Mouse (Mus musculus) forebrain, embryonic 11.5 days (tissue): ENCODE results near the gene Tnk2. TPM values are rescaled to one million over a fixed set of nuclear protein-coding genes. Genes with fewer than 3 reads are reported as not detected.

ENCODE experiments used
- ATAC-seq: fragments of 200-750 bp; cut with Nextera tagmentation; replicated peaks from 2 replicates; pipeline ENCODE4 v1.8.0; 2017; ENCODE audit warnings: moderate TSS enrichment; ENCODE audit not compliant: low FRiP score
- DNase-seq: peaks from one replicate; pipeline ENCODE4 v3.0.0-alpha.2; 2017; ENCODE audit warnings: low spot score
- H3K27ac ChIP-seq: fragments of 300-500 bp; sonication (generic); 2 replicates; pipeline ENCODE4 v1.5.1; 2014; ENCODE audit warnings: low read depth, low read length
- H3K27me3 ChIP-seq: fragments of 300-500 bp; sonication (generic); 2 replicates; pipeline ENCODE4 v1.6.1; 2014; ENCODE audit warnings: mild to moderate bottlenecking, low read length, mixed read lengths; ENCODE audit not compliant: control insufficient read depth, insufficient read depth
- H3K36me3 ChIP-seq: fragments of 300-500 bp; sonication (generic); 2 replicates; pipeline ENCODE4 v1.6.1; 2014; ENCODE audit warnings: mild to moderate bottlenecking, low read length, moderate library complexity, mixed read lengths; ENCODE audit not compliant: control insufficient read depth, insufficient read depth
- H3K4me1 ChIP-seq: fragments of 300-500 bp; sonication (generic); replicated peaks from 2 replicates; pipeline ENCODE4 v1.6.1; 2014; ENCODE audit warnings: low read length, mixed read lengths; ENCODE audit not compliant: control insufficient read depth, insufficient read depth
- H3K4me2 ChIP-seq: fragments of 300-500 bp; sonication (generic); 2 replicates; pipeline ENCODE4 v1.6.1; 2014; ENCODE audit warnings: low read depth, mild to moderate bottlenecking, low read length, moderate library complexity, mixed read lengths; ENCODE audit not compliant: severe bottlenecking
- H3K4me3 ChIP-seq: fragments of 300-500 bp; sonication (generic); 2 replicates; pipeline ENCODE4 v1.5.1; 2014; ENCODE audit warnings: low read depth, low read length
- H3K9ac ChIP-seq: fragments of 300-500 bp; sonication (generic); 2 replicates; pipeline ENCODE4 v1.6.1; 2014; ENCODE audit warnings: low read length
- H3K9me3 ChIP-seq: fragments of 300-500 bp; sonication (generic); 2 replicates; pipeline ENCODE4 v1.6.1; 2016; ENCODE audit warnings: low read length, mixed read lengths; ENCODE audit not compliant: control insufficient read depth
- WGBS: fragments of 180-500 bp; shearing (Covaris S2); extraction: QIAGEN DNeasy Blood & Tissue Kit; methylation state at CpG from one replicate; pipeline ENCODE4 v1.1.7; 2014; 5-methylcytosine and 5-hydroxymethylcytosine counted together
- polyA plus RNA-seq: library from polyadenylated mRNA; unstranded; fragments of >200 nt; fragmentation: Nextera tagmentation; extraction: Ambion mirVana; gene quantifications from 2 replicates; pipeline ENCODE4 v1.2.1, GENCODE M21; 2014

The Tnk2 gene
- polyA plus RNA-seq, 1 experiment from 2014 or later, result 11.2 TPM

DNA sequence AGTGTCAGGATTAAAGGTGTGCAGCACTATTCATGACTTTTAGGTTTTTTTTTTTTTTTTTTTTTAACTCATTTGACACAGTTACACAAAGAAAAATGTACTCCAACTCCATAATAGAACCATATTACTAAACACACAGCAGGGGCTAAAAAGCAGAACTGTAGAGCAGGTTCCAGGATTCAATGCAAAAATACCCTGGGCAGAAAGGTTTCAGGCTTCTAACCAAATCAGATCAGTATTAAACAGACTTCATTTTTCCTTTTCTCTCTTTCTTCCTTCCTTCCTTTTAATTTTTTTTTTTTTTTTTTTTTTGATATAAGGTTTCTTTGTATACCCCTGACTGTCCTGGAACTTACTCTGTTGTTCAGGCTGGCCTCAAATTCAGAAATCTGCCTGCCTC is 6.8 kb downstream of the Tnk2 start:
- H3K9me3 ChIP-seq, result no peaks in the 10 kb centered on the region
- ATAC-seq (no peak), DNase-seq (no peak)
- no peak overlapping the region for H3K27ac ChIP-seq
- no peak overlapping the region for H3K4me3 ChIP-seq
- H3K4me2 ChIP-seq, result no peak overlapping the region
- no peaks in the 10 kb centered on the region for H3K36me3 ChIP-seq
- peaks cover 8% of the 10 kb centered on the region for H3K4me1 ChIP-seq
- H3K27me3 ChIP-seq, result no peaks in the 10 kb centered on the region
- H3K9ac ChIP-seq, result no peak overlapping the region

DNA sequence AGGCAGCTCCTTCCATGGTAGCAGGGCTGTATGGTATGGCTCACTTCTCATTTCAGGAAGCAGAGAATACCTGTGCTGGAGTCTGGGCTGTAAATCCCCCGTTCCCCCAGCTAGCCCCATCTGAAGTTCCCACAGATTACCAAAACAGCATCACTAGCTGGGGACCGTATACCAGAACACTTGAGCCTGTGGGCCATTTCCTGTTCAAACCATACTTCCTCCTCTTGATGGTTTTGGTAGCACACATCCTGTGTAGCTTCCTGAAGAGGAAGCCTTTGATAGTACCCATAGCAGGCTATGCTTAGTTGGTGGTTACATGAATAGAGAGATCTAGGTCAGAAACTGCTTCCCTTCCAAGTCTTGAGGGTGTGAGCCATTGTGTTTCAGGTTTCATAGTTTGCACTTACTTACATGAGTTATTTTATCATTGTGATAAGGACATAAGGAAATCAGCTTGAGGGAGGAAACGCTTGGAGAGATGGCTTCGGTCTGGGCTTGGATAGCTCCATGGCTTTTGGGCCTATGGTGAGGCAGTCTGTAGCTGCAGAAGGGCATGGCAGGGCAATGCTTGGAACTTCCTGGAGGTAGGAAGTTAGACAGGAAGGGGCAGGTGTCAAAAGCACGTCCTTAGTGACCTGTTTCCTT is 7.4 kb downstream of the Tnk2 start:
- H3K27me3 ChIP-seq, result no peaks in the 10 kb centered on the region
- H3K4me3 ChIP-seq, result no peak overlapping the region
- 89% methylated on average over 5 of the region's 5 CpGs for WGBS
- no peak for ATAC-seq
- H3K4me2 ChIP-seq, result no peak overlapping the region
- H3K9me3 ChIP-seq, result no peaks in the 10 kb centered on the region
- H3K4me1 ChIP-seq, result peaks cover 2% of the 10 kb centered on the region; the same call in 1 of the 2 replicates
- H3K27ac ChIP-seq, result no peak overlapping the region
- DNase-seq, result peak; percentile 29
- no peaks in the 10 kb centered on the region for H3K36me3 ChIP-seq
- H3K9ac ChIP-seq, result no peak overlapping the region

- Histone ChIP-seq H3K36me3 (no peaks in the 10 kb centered on the region), H3K27me3 (no peaks in the 10 kb centered on the region)
- 75% methylated on average over 6 of the region's 6 CpGs for WGBS
Measured at GRCm38 (mm10) chr16:32654071-32654733, 10.5 kb downstream of the Tnk2 start.

DNA sequence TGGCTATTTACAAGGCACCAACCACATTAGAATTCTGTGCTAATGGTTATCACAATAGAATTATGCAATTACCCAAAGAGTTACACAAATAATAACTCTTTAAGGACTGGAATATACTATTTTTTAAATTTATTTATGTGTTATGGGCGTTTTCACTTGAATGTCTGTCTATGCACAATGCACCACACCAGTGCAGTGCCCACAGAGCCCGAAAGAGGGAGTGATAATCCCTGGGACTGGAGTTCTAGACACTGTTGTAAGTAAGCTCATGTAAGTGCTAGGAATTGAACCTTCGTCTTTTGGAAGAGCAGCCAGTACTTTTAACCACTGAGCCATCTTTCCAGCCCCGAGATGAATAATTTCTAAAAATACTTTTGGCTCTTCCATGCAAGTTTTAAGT is 11.9 kb downstream of the Tnk2 start:
- Histone ChIP-seq H3K9ac (no peak overlapping the region), H3K4me1 (peaks cover 12% of the 10 kb centered on the region; the same call in 1 of the 2 replicates), H3K4me2 (no peak overlapping the region), H3K9me3 (no peaks in the 10 kb centered on the region), H3K27ac (no peak overlapping the region), H3K27me3 (no peaks in the 10 kb centered on the region), H3K36me3 (no peaks in the 10 kb centered on the region), H3K4me3 (no peak overlapping the region)
- 87% methylated on average over 4 of the region's 4 CpGs for WGBS
- DNase-seq, result no peak
- ATAC-seq, result no peak

More at GRCm38 (mm10) chr16:32654071-32654733, 10.5 kb downstream of the Tnk2 start:
- Histone ChIP-seq H3K4me2 (no peak overlapping the region), H3K9ac (no peak overlapping the region), H3K4me3 (no peak overlapping the region), H3K9me3 (no peaks in the 10 kb centered on the region), H3K4me1 (peaks cover 5% of the 10 kb centered on the region; the same call in 1 of the 2 replicates), H3K27ac (no peak overlapping the region)
- ATAC-seq, result no peak
- no peak for DNase-seq

DNA sequence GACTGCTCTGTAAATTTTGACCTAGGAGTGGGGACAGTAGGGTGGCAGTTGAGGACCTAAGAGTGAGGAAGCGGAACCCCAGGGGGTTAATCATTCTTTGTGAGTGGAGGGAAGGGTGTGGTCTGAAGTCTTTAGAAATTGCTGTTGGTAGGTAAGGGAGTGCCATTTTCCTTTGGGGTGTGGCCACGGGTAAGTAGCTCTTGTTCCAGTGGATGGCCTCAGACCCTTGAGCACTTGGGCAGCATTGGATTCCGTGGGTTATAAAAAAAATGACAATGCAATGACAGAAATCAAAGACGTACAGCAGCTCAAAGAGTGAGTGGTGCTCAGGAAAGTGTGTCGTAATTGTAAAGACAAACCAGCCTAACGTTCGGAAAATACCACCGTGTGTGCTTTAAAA is 12.6 kb downstream of the Tnk2 start:
- Histone ChIP-seq H3K9ac (no peak overlapping the region), H3K27me3 (no peaks in the 10 kb centered on the region), H3K4me2 (no peak overlapping the region), H3K4me1 (peaks cover 20% of the 10 kb centered on the region; the same call in 1 of the 2 replicates), H3K36me3 (no peaks in the 10 kb centered on the region), H3K9me3 (no peaks in the 10 kb centered on the region), H3K27ac (no peak overlapping the region), H3K4me3 (no peak overlapping the region)
- ATAC-seq (no peak), DNase-seq (no peak)
- 89% methylated on average over 8 of the region's 8 CpGs for WGBS

DNA sequence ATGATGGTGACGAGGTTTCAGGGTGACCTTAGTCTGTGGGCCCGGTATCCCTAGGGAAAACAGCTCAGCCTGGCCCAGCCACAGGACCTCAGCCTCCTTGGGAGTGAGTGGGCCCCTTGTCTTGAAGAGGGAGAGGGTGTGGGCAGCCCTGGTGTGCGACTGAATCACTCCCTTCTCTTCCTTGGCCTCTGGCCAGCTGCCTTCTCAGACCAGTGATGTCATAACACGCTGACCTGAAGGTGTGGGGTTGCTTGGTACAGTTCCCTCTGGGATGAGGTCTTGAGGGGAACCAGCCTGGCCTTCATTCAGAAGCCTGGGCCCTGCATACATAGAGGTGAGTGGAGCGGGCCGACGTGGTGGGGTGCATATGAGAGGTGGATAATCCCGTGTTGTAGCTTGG is 13.1 kb downstream of the Tnk2 start:
- Histone ChIP-seq H3K36me3 (no peaks in the 10 kb centered on the region), H3K27me3 (no peaks in the 10 kb centered on the region), H3K4me3 (no peak overlapping the region), H3K4me2 (no peak overlapping the region), H3K9ac (no peak overlapping the region), H3K9me3 (no peaks in the 10 kb centered on the region), H3K4me1 (peaks cover 23% of the 10 kb centered on the region; the same call in 1 of the 2 replicates), H3K27ac (no peak overlapping the region)
- DNase-seq (no peak), ATAC-seq (no peak)
- WGBS, result 89% methylated on average over 8 of the region's 8 CpGs

DNA sequence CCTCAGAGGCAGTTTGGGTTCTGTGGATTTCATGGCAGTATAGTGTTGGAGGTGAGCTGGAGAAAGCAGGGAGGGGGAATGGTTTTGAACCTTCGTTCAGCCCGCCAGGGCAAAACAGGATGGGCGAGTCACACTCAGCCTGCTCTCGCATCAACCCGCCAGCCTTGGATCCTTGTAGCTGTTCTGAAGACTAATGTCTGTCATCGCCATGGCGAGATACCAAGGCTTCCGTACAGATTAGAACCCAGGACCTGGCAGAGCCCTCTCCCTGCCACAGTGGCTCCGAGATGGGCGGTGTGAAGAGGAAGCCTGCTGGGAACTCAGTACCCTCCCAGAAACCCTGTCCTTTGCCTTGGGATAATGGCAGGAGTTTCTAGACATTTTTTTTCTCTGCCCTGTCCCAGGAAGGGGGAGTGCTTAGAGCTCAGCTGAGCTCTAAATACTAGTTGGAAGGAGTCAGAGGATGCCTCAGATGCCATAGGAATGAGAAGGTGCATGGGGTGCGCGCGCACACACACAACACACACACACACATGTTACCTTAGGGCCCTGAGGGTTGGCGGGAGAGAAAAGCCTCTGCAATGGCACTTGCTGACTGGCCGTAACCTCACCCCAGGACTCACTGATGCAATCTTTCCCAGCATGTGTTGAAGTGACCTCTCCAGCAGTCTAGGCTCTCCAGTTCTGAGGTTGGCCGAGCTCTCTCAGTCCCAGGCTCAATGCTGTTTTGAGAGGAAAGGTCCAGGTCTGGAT is 14.0 kb downstream of the Tnk2 start:
- Histone ChIP-seq H3K27me3 (no peaks in the 10 kb centered on the region), H3K4me3 (no peak overlapping the region), H3K9ac (no peak overlapping the region), H3K4me1 (peaks cover 27% of the 10 kb centered on the region; the same call in 1 of the 2 replicates), H3K4me2 (no peak overlapping the region), H3K27ac (no peak overlapping the region), H3K9me3 (no peaks in the 10 kb centered on the region), H3K36me3 (no peaks in the 10 kb centered on the region)
- ATAC-seq (no peak), DNase-seq (no peak)
- 93% methylated on average over 16 of the region's 16 CpGs for WGBS

DNA sequence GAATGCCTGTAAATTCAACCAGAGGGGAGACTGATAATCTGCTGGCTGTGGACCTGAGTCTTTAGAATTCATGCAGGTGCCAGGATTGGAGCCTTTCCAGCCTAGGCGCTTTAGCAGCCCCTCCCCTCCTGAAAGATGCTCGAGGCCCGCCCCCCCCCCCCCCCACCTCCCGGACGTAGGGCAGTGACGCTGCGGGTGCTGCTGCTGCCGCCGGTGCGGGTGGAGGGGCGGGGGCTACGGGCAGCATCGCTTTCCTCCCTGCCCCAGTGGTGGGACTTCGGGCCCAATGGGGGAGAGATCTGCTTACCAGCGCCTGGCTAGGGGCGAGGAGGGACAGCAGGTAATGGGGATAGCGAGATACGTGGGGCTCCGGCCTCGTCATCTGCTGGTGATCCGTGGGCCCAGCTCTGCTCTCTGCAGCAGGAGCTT is 15.1 kb downstream of the Tnk2 start:
- Histone ChIP-seq H3K9me3 (no peaks in the 10 kb centered on the region), H3K4me2 (peak overlapping the region; percentile 40), H3K9ac (peak overlapping the region; percentile 12; the same call in 1 of the 2 replicates), H3K27ac (no peak overlapping the region), H3K36me3 (no peaks in the 10 kb centered on the region), H3K4me3 (peak overlapping the region; percentile 9; the same call in 1 of the 2 replicates), H3K4me1 (peaks cover 27% of the 10 kb centered on the region; the same call in 1 of the 2 replicates), H3K27me3 (no peaks in the 10 kb centered on the region)
- WGBS, result 1% methylated on average over 8 of the region's 21 CpGs
- DNase-seq, result no peak
- peak; percentile 16; the same call in 1 of the 2 replicates for ATAC-seq
